Mouse (Mus musculus) megakaryocyte progenitor cell, adult 5-6 weeks (primary cell): ENCODE results near the gene Cmss1. TPM values are rescaled to one million over a fixed set of nuclear protein-coding genes. Genes with fewer than 3 reads are reported as not detected.

Source experiments
- ATAC-seq: replicated peaks from 2 replicates; pipeline ENCODE4 v1.8.0; 2016; ENCODE audit warnings: mild to moderate bottlenecking, moderate TSS enrichment, inconsistent platforms; ENCODE audit not compliant: poor library complexity
- total RNA-seq, 2 experiments: library from RNA; stranded (forward) in 1 of 2; stranded (reverse) in 1 of 2; fragments of 157-497, 149-512 nt in 1 of 2; fragments of 200-1000 nt in 1 of 2; gene quantifications; 2 replicates each; pipeline versions ENCODE4 v1.2.3 to v1.2.4; 2015 to 2017

The Cmss1 gene
- total RNA-seq, 2 experiments from 2014 or later, result 38.5 to 74.3 TPM

DNA sequence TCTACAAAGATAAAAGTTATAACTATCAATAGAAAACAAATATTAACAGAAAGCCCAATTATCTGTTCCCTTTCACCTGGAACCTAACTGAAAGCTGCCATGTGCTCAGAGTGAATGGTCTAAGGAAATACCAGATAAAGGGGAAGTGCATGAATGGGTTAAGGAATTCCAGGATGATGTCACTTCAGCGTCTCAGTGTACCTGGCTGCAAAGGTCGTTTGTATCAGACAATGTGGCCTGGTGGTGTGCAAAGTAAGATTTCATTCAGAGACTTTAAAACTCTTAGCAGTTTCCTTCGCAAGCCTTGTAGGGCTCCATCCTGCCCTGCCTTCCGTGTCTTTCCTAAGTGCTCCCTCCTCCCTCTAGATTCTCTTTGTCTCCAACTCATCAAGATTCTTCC is 173.5 kb downstream of the Cmss1 start:
- ATAC-seq, result no peak

DNA sequence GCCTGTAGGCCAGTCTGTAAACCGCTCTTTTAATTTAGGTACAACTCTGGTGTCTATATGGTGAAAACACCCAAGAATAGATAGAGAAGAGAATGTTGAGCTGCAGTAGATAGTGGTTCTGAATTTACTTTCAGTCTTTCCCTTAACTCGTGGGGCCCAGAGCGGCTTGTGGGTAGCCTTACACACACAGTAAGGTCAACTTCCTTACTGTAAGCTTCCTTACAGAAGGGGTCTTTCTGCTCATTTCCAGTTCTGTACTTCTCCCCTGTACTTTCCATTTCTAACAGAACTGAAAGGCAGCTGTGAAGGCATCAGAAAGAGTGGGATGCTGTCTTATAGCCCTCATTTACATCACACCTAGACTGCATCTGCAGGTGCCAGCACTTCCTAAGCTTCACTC is 175.4 kb downstream of the Cmss1 start:
- peak; percentile 45 for ATAC-seq

DNA sequence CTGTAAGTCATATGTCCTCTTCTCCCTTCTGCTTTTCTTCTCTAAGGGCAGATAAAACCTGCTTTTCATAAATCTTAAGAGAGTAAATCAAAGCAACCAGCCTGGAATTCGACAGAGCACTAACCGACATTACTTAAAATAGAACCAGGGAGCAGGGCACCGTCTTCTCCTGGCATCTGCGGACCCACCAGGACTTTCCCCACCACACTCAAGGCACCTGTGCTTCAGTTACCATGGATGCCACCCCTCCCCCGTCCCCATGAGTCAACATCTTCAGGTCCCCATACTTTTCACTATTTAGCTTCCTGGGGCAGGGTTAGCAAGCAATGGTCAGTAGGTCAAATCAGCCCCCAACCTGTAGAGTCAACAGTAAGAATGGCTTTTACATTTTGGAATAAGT is 177.7 kb downstream of the Cmss1 start:
- no peak for ATAC-seq

DNA sequence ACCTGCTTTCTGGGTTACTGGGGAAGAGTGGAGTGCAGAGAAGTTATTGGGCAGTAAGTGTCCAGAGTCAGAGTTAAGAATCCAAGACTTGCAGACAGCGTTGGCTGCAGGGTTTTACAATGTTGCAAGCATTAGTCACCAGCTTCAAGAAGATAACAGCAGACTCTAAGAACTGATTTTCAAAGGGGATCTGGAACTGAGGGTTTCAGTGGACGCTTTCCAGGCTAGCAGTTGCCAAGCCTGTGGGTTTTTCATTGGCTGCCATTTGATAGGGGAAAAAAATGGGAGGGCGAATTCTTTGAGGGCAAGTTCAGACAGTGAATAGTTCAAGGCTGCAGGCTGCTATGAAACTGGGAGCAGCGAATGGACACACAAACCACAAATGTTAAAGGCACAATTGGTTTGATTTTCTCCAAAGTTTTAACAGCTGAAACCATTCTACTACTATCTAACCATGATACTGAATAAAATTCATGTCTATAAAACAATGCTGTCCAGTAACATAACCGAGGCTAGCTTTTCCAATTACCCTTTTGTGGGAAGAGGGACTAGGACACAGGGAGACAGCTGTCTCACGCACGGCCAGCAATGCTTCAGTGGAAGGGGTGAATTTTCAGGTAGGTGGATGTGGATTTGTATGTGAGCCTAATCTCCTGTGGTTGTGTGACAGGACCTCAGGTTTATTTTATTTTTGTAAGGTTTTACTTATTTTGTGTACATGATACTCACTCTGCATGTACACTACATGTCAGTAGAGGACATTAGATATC is 179.0 kb downstream of the Cmss1 start:
- no peak for ATAC-seq

DNA sequence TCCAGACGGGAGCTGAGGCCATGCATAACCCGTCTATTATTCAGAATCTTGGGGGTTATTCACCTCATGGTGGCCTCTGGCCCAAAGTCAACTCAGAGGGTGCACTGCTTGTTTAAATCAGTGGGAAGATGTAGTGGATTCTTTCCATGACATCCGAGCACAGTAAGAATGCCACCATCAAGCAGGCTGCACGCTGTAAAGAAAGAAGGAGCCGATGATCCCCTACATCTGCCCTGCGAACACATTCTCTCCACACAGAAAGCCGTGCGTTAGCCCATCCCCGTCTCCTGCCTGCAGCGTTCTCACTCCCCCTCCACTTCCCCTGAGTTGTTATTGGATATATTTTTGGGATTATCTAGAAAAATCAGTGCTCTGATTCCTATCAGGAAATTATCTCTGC is 180.0 kb downstream of the Cmss1 start:
- ATAC-seq, result no peak

DNA sequence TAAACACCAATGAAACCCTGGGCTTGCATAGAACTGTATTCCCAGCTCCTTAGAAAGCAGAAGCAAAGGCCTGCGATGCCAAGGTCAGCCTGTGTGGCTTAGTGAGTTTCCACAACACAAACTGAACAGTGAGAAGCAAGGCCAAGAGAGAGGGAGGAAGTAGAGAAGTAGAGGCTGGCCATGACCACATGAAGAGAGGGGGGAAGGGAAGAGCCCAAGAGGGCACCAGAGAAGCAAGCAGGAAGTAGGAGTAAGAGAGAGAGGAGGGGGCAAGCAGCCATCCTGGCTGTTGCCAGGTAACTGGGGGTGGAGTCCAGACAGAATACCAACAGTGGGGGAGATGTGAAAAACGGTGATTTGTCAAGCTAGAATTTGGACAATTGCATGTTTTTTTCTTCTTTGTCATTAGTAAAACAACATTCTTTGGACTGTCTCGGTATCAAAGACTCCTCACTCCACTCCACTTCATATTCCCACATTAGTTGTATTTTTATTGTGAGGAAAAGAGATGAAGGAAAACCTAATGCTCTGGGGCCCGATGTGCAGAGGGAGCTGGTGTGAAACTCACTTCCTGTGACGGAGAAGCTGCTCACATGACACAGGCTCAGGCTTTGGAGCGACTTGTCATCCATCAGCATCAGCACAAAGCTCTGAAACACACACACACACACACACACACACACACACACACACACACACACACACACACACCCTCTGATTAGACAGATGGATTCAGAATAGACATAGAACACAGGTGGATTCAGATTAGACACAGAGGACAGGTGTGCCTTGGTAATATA is 183.5 kb downstream of the Cmss1 start:
- ATAC-seq, result peak; percentile 76

DNA sequence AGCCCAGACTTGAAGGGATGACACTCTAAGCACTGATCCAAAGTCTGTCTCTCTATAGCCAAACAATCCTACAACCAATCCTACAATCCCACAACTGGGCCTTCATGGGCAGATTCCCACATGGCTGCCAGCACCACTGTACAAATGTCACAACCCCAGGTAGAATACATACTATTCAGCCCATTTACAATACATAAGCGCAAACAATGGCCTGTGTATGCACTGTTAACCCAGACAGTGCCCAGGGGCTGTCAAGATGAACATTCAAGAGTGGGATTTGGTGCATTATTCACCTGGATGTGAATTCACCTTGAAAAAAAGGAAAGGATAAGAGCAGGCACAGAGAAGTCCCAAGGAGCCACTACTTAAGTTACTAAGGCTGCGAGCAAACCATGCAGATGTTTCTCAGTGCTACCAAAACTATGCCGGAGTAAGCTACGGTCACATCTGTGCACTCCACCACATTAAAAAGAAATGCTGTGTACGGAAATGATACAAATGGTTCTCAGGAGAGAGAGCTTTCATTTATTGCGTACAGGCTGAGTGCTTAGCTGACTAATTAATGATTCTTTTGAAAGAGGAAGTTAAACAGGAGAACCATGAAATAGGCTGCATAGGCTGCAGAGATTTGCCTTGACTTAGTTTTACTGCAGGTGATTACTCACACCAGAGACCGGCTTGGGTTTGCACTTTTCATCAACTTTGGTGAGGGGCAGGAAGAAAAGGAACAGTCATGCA is 184.8 kb downstream of the Cmss1 start:
- peak; percentile 63 for ATAC-seq

DNA sequence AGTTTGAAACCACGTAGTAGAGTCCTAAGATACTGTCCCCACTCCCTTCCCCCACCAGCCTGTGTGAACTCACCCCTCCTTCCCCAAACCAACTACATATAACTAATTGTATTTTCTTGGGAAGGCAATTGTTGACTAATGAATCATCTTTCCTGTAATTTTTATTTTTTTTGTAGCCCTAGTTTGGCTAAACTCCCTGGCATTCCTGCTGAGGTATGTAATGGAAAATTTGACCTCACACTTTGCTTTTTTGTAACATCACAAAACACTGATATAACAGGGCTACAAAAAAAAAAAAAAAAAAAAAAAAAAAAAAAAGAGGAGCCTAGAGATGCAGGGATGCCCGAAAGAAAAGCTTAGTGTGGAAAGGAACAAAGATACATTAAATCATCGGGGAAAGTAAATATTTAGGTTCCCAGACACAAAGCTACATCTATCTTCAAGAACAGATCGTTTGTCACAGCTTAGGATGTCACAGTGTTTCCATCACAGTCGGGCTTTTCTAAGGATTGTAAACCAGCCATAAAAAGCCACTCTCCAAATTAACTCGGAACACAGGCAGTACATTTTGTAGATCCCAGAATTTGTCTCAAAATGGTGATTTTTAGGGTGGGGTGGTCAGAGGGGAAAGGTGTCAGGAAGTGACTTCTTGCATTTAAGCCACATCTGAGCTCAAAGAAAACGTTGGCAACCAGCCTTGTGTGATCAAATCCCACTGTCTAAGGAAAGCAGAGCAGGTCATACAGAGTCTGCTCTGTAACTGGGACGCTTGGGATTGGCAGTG is 185.7 kb downstream of the Cmss1 start:
- ATAC-seq, result no peak

DNA sequence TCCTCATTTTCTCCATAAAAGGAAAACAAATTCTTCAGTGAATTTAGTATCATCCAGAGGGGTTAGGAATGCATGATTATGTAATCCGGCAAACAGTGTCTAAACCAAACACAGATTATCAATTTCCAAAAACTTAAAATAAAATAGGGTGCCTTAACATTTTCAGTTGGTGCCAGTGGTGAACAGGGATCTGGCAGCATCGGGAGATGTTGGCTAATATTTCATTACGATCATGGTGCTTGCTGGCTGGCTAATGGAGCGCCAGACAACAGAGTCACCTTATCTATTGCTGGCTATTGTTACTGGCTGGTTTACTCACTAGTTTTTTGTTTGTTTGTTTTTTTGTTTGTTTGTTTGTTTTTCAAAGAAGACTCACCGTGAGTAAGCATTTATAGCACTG is 186.8 kb downstream of the Cmss1 start:
- no peak for ATAC-seq

DNA sequence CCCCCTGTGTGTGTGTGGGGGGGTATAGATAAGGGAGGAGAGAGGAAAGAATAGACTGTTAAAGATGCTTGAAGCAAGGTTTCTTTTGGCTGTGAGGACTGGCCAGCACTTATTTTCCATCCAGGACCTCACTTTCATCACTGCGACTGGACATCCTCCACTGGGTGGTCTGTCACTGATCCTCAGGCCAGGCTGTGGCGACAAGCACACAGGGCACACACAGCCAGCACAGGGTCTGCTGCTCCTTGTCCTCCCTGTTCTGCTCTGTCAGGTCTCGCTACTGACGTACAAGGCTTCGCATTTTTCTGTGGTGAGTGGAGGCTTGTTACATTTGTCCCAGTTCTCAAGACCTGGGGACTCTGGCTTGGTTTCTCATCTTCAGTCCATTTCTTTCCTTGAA is 187.3 kb downstream of the Cmss1 start:
- ATAC-seq, result no peak

DNA sequence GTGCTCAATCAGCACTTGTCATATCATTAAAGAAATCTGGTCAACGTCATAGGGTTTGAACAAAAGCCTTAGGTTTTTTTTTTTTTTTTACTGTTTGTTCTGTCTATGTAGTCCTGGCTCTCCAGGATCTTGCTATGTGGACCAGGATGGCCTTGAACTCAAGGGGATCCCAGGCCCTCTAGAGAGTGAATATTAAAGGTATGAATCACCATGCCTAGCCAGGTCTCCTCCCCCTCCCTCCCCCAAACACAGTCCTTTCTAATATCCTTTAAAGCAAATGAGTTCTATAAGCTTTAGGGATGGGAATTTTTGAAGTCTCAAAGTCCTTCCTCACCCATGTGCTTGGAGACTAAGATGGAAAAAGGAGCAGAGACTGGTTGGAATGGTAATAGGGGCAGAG is 188.7 kb downstream of the Cmss1 start:
- ATAC-seq, result no peak

DNA sequence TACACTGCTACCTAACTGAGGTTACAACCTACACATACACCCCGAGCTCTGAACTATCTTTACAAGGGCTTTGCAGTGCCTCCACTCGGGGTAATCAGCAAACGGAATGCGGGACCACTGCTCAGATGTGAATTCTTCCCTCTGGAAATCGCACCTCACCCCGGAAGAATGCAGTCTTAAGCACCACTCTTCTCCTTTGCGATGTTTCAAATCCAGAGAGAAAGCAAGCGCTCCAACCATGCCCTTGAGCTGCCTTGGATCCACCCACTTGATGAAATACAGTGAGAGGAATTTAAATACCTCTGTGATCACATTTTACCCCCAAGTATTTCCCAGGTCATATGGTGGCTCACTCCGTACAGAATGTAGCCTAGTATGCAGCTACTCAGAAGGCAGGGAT is 189.6 kb downstream of the Cmss1 start:
- ATAC-seq, result no peak

DNA sequence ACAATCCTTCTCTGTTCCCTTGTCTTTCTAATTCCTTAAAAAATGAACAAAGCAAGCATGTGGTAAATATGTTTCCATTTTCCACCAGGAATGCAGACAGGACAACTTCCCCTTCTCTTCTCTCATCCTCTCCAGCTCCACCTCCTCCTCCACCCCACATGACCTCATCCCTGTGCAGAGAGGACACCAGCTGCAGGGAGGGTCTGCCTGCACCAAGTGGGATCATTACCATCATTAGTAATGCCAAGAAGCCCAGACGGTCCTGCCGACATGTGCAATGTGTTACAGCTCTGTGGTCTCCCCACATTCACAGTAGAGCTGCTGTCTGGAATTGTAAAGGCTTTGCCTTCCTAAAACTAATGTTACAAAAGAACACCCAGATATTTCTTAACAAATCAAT is 190.6 kb downstream of the Cmss1 start:
- ATAC-seq, result no peak

DNA sequence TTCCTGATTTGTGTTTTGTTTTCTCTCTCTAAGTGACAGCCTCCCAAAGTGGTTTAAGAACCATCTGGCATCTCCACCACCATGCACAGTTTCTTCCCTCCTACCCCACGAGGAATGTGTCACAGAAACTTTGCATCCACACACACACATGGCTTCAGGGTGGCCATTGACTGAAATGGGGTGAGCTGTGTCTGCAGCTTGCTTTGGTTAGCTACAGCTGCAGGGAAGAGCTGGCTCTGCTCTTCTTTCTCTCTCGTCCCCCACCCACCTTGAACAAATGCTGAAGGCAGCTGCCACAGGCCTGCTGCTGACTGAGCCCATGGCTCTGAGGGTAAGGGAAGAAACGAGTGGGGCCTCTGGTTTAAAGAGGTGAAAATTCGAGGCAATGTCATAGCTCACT is 193.9 kb downstream of the Cmss1 start:
- no peak for ATAC-seq

DNA sequence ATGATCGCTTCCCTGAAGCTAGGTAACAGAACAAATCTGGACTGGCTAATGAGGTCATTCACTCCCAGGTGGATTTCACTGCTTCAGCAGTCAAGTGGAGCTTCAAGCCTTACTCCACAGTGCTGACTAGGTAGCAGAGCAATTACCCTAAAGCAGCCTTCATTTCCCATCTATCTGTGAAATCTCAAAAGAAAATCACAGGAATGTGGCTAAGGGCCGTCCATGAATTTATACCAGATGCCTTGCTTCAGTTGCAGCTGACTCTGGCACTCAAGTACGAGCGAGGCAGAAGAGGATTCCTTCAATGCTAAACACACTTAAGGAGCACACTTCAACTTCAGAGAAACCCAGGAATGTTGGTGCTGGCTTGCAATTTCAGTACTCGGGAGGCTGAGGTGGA is 202.8 kb downstream of the Cmss1 start:
- no peak for ATAC-seq

DNA sequence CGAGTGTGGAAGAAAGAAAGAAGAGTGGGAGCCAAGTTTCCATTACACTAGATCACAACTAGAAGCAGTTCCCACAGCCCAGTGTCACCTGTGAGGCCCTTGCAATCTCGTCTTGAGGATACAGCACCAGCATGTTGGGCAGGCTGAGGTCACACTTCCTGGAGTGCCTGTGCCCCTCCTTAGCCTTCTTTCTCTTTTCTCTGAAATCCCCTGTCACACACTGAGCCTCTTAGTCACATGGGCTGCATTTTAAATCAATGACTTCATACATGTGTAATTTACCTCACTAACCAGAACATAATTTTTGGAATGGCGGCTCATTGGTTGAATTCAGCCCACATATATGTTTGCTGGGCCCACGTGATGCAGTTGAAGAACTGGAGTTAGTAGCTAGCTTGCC is 203.8 kb downstream of the Cmss1 start:
- no peak for ATAC-seq

DNA sequence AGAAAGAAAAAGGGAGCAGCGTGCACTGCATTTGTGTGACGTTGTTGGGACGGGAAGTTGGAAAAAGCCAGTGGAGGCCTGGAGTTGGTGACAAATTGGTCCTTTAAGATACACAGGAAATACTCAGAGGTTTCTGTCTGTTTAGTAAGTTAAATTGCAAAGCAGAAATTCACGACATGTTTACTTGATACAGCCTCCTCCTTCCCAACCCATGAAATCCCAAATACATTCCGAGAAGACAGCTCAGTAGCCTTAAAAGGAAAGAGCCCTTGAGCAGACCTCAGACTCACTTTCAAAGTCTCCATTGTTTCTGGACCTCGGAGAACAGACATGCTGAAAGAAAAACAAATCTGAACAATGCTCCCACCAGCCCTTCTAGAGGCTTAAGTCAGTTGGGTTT is 205.0 kb downstream of the Cmss1 start:
- no peak for ATAC-seq

DNA sequence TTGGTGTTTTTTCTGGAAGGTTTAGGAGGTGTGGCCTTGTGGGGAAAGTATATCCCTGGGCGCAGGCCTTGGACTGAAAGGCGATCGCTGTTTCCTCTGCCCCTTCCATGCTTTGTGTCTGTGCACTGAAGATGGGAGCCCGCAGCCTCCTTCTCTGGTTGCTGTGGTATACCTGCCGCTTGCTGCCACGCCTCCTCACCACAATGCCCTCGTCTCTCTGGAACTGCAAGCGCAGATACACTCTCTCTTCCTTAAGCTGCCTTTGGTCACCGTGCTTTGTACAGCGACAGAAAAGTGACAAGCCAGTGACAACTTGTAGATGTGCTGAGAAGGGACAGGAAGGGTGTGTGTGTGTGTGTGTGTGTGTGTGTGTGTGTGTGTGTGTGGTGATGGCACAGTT is 207.1 kb downstream of the Cmss1 start:
- ATAC-seq, result no peak

DNA sequence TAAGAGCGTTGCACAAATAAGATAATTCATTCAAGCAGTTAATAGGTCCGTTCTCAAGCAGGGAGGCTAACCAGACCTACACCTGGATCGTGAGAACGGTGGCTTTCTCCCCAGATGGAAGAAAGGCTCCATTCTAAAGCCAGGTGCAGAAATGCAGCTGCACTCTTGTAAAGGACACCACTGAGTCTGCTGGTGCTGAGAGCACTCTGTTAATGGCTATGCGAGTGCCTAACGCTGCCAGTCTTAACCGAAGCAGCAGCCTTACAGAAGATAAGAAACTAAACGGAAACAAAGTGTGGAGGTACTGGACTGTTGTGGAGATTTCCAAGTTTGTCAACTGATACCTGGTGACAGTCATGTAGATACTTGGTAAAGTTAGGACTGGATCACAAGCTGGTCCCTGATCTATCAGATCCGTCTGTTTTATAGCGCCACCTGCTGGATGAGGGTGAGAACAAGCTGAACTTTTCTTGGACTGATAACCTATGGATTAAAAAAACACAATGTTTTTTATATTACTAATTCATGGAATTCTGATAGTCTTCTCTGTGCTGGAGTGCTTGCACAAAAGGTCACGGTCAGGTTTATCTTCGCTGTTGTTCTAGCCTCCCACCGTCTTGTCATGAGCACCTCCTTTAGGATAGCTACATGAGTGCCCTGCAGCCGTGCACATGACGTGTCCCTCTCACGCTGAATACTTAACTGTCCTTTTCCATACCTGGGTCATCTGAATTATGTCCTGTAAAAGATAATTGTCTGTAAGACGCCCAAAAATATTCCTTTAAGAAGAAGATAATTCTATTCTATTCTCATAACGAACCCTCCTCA is 208.1 kb downstream of the Cmss1 start:
- peak; percentile 77 for ATAC-seq

DNA sequence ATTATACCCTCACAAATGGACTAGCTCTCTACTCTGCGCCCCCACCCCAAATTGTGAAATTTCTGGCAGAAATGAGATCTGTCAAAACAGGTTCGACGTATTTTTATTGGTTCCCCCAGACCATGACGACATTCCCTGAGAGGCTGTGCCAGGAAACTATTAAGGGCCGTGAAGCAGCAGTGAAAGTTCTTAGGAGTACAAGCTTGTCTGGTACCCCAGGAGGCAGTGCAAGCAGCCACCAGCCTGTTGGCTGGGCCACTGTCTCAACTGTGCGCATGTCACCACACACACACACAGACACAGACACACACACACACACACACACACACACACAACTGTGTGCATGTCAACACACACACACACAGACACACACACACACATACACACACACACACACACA is 208.8 kb downstream of the Cmss1 start:
- no peak for ATAC-seq
